Mouse (Mus musculus) bone marrow, adult 2 months (tissue): ENCODE results near the gene Frmd5.

Experiments
- CTCF ChIP-seq: fragments of 200-500 bp; IDR thresholded peaks from 2 replicates; pipeline ENCODE4 v1.5.1; 2011; ENCODE audit warnings: low read length, control low read depth; ENCODE audit not compliant: control insufficient read depth, insufficient read depth
- POLR2A ChIP-seq: fragments of 200-500 bp; IDR thresholded peaks from 2 replicates; pipeline ENCODE4 v1.6.1; 2011; ENCODE audit warnings: low read depth, mild to moderate bottlenecking, control low read depth, low read length, borderline replicate concordance; ENCODE audit not compliant: control insufficient read depth

DNA sequence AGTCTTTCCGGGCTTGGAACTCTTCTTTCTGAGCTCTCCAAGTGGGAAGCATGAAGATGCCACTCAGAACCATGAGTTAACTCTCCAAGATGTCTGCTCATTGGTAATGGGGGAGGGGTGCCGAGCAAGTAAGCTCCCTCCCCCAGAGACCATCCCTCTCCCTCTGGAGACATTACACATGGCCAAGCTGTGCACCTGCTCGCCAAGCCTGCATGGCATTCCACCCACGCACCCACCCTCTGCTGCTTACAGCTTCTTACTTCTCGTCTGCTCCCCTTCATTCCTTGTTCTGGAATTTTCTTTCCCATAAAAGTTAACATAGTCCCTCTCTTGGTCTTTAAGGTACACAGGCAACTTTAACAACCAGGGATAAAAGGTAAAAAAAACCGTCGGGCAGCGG, 123.3 kb downstream of the Frmd5 start:
- TF ChIP-seq CTCF (no peak), POLR2A (no peak)
